Mouse (Mus musculus) lung, postnatal 36 days (tissue): ENCODE measurements around the gene Mad1l1.

ENCODE experiments used
- DNase-seq: peaks from one replicate; pipeline ENCODE4 v3.0.0; 2022; ENCODE audit warnings: mixed read lengths

The Mad1l1 gene

DNA sequence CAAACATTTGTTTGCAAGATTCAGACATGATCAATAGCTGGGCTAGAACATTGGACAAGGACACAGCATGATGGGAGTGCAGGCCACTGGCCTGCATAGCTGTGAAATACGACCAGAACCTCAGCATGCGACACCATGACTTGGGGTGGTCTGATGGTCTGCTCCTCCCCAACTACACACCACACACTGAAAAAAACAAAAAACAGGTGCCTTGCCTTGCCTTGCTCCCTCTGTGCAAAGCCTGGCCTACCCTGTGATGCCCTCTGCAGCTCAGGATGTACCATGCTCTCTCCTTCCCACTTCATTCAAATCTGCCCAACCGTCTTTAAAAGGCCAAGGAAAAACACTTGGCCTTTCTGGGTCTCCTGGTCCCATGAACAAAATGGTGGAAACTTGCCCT, 63.3 kb downstream of the Mad1l1 start:
- DNase-seq = no peak

DNA sequence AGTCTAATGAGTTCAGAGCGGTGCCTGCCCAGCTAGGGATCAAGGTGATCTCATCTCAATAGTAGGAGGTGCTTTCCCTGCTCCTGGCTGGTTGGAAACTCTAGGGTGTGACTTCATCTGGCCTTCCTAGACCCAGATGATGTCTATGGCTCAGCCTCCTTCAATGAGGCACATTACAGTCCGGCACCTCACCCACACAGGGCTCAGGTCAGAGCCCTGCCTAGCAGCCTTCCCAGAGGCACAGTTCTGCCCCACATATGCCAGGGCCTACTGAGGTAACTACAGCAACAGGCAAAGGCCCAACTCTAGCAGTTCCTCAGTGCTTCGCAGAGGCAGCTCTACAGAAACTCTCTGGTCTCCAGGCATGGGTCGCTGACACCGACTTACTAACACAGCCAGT, 63.9 kb downstream of the Mad1l1 start:
- DNase-seq = no peak

DNA sequence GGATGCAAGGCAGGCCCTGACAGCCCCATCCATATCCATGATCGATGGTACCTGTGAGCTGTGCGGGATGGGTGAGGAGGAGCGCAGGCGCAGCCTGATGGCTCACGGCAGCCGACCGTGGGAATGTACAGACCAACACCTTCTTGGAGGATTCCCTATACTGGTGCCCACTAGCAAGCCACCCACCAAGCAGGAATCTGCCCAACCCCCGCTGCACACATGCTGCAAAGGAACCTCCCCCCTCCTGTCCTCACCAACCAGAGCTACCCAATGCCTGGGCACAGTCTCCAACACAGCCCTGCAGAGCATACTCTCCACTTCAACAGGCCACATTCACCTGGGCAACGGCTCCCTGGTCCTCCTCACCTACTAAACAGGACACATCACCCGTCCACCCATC, 64.7 kb downstream of the Mad1l1 start:
- no peak for DNase-seq

GRCm38 (mm10) chr5:140255265-140255664, 66.1 kb downstream of the Mad1l1 start:
- no peak for DNase-seq

- DNase-seq = no peak
Measured at GRCm38 (mm10) chr5:140254656-140255055, 66.7 kb downstream of the Mad1l1 start.

- DNase-seq = peak; percentile 20
Measured at GRCm38 (mm10) chr5:140251989-140252388, 69.4 kb downstream of the Mad1l1 start.

DNA sequence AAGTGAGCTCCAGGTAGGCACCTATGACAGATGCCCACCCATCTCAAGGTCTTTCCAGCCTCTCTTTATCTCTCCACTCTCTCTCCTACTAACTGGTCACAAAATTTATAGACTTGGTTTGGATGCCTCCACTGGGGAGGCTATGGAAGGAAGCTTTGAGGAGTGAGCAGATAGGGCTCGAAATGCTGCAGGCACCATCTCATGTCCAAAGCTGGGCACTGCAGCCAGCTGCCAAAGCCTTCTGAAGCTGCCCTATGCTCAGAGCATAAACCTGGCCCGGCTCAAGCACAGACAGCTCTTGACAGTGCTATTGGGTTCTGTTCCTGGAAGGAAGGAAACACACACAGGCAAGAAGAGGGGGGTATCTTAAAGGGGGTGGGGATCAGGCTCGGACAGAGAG, 71.0 kb downstream of the Mad1l1 start:
- no peak for DNase-seq

GRCm38 (mm10) chr5:140249359-140250062, 71.8 kb downstream of the Mad1l1 start:
- no peak for DNase-seq

GRCm38 (mm10) chr5:140248101-140248500, 73.3 kb downstream of the Mad1l1 start:
- DNase-seq = no peak

GRCm38 (mm10) chr5:140240235-140240634, 81.1 kb downstream of the Mad1l1 start:
- DNase-seq = no peak

DNA sequence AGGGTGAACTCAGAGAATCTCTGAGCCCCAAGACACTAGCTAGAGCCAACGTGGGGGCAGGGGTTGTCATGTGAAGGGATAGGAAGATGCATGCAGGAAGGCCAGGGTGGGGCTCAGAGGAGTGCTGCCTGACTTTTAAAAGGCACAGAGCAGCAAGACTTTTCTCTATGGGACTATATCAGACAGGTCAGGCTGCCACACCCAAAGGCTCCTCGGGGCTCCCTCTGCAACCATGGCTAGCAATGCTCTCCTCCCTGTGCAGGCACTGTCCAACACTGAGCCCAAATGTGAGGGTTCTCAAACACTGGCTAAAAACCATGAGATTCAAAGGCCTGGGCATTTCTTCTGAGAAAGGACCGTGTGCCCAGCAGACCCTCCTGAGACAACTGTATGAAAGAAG, 82.5 kb downstream of the Mad1l1 start:
- no peak for DNase-seq

DNA sequence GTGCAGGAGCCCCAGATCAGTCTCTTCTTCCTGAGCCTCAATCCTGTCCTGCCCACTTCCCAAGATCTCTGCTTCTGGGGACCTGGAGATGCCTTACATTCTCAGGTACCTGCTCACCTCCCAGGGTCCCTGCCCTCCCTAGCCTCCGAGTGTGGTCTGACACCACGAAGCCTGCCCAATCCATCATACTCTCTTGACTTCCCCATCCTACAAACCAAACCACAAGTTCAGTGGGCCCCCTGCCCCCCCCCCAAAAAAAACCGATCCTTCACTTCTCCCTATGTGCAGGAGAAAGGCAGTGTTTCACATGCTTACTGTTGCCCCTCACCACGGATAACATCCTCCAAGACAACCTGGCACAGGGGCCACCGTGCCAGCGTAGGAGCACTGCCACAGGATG, 90.5 kb downstream of the Mad1l1 start:
- DNase-seq = no peak

- no peak for DNase-seq
Measured at GRCm38 (mm10) chr5:140228306-140228705, 93.0 kb downstream of the Mad1l1 start.

DNA sequence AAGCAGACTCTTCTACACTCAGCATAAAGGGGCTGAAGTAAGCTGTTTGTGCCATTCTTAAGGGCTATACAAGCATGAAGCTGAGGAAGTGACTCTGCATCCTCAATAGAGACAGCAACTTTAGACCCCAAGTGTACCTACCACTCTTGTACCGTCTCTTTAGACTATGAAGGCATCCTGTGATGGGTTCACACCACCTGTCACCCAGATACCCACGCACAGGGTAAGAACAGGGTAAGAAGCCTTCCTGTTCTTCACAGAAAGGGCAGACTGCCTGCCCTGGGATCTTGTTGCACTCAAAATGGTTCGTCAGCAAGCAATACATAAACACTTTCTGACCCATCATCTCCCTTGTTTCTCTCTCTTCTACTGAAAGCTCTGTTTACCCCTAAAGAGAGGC, 94.5 kb downstream of the Mad1l1 start:
- DNase-seq = no peak

- no peak for DNase-seq
Measured at GRCm38 (mm10) chr5:140225881-140226280, 95.5 kb downstream of the Mad1l1 start.

- DNase-seq = no peak
Measured at GRCm38 (mm10) chr5:140225103-140225502, 96.2 kb downstream of the Mad1l1 start.

DNA sequence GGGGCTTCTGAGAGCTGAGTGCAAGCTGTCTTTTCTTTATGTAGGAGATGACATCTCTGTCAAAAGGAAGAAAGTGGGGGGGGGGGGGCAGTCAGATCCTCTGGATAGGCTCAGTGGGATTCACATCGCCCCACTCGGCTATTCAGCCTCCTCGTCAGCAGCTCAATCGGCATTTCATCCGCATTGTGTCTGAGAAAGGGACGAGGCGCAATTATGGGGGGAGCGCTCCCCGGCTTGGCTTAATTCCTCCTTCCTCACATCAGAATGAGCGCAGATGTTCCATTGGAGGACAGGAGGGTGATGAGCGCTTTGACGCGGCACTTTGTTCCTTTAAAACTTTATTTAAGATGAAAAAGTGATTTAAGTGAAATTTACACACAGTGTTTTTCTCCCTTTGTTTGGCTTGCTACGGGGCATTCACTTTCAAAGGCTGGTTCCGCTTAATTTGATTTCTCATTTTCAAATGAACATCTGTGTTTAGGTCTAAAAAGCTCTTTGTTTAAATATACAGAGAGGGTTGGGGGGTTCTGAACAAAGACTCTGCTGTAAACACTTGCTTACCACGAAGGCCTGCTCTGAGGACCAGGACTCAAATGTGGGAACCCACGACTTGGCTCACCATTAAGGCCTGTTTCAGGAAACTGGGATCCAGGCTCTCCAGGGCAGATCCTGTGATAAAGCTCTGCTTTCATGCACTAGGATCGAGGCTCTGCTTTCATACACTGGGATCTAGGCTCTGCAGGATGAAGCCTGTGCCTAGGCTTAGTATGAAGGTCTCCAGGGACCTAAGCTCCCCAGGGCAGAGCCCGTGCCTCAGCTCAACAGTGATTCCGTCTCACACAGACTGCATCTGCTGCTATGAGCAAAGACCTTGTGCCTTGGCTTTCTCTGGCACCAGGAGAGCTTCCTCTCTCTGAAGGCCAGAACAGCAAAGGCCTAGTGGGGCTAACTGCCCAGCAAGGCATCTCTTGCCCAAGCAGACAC, 98.0 kb downstream of the Mad1l1 start:
- DNase-seq = no peak

- DNase-seq = peak; percentile 27
Measured at GRCm38 (mm10) chr5:140221016-140221650, 100.2 kb downstream of the Mad1l1 start.

DNA sequence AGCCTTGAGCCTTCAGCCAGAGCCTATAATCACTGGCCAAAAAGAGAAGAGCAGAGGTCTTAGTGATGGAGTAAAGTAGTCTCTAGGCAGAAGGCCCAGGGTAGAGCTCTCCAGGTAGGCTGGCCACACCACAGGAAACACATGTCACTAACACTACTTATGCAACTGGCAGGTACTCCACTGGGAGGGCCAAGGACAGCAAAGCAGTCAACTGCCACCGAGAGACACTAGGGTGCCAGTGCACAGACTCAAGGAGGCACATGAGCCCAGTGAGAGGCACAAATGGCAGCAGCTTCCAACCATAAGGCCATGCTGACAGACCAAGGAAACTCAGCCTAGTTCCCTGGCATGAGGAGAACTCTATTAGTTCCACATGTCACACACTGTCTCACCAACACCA, 102.1 kb downstream of the Mad1l1 start:
- no peak for DNase-seq

DNA sequence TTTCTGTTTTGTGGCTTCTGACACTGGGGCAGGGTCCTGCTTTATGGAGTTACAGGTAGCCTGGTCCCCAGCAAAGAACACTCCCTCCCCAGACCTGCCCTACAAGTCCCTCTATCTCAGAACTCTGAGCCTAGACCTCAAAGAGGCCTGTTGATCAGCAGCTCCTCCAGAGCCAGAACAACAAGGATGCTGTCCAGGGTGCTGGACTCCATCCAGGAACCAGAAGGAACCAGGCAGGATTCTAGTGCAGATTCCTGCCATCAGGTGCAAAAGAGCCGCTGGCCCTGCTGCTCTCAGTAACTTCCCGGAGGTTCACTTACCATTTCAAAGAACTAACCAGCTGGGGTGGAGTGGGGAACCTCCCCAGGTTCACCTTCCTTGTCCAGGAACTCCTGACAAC, 103.5 kb downstream of the Mad1l1 start:
- no peak for DNase-seq

DNA sequence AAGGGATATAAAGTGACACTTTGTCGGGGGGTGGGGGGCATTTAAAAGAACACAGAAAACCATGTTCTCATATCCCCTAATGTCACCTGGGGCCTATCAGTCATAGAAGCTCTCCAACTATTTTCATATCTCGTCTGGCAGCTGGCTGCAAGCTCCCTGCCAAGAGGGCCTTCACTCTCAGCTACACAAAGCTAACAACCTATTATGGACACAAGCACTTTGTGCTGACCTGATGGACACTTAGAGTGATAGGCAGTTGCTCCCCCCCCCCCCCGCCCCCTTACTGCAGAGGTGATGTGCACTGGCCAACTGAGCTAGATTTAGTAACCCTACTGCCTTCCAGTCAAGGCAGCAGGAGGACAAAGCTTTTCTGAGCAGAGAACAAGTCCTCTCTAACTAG, 104.3 kb downstream of the Mad1l1 start:
- no peak for DNase-seq

DNA sequence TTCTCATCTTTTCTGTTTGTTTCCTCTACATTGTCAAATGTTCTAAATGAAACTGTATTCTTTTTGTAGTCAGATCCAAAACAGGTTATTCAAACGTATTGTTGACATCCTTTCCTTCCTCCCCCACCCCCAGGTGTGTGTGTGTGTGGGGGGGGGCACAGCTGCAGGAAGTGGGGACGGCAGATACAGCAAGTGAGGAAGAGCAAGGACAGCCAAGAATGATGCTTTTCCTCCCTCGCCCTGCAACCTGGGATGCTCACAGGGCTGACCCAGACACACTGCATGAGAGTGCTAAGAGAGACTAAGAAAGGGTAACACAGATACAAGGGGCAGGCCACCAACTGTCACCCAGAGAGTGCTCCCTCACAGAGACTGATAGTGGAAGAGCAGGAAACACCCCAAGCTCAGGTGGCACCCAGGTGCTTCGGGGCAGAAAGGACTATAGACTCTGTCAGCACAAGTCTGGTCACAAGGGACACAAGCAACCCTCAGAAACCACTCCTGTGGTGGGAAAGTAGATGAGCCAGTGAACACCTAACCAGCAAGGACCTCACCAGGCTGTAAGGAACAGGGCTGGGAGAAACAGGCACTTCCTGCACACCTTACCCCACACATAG, 105.8 kb downstream of the Mad1l1 start:
- DNase-seq = no peak

DNA sequence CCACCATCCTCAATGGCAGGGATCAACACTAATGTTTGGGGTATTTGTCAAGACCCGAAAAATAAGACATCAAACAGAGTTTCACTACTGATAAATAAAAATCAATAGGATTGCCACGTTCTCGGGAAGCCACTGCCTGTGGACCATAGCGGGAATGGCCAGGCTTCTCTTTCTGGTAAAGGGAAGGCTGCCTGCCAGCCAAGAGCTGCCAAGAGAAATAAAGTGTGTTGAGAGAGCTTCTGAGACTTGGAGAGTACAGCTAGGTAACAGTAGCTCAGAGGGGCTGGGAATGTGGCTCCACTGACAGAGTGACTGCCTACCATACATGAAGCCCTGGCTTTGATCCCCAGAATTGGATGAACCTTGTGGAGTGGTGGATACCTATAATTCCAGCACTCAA, 108.4 kb downstream of the Mad1l1 start:
- no peak for DNase-seq
